Mouse (Mus musculus) Muller cell, postnatal 12 days (primary cell): ENCODE measurements around the gene Hao1.
A peak's percentile ranks its signal among the peaks of the same experiment; 100 is the strongest.

ENCODE experiments used
- DNase-seq: peaks from one replicate; pipeline ENCODE4 v3.0.0-alpha.2; 2015; ENCODE audit errors: inconsistent ontology term

Gene Hao1

GRCm38 (mm10) chr2:134554221-134554727 lies at the start of gene Hao1:
TSS of gene Hao1 (minus strand) at chr2:134554368.
- DNase-seq = no peak

- no peak for DNase-seq
Measured at GRCm38 (mm10) chr2:134591081-134591694, 37.0 kb upstream of the Hao1 start.

- peak; percentile 12 for DNase-seq
Measured at GRCm38 (mm10) chr2:134585243-134585642, 31.1 kb upstream of the Hao1 start.

- DNase-seq = no peak
Measured at GRCm38 (mm10) chr2:134559422-134559821, 5.3 kb upstream of the Hao1 start.

GRCm38 (mm10) chr2:134552358-134552757 lies 1.8 kb downstream of the Hao1 start:
- DNase-seq = no peak

GRCm38 (mm10) chr2:134549770-134550169 lies 4.4 kb downstream of the Hao1 start:
- DNase-seq = peak; percentile 13

- no peak for DNase-seq
Measured at GRCm38 (mm10) chr2:134545116-134545515, 9.1 kb downstream of the Hao1 start.

GRCm38 (mm10) chr2:134544321-134545065 lies 9.7 kb downstream of the Hao1 start:
- DNase-seq = no peak

- DNase-seq = no peak
Measured at GRCm38 (mm10) chr2:134543501-134543900, 10.7 kb downstream of the Hao1 start.

- no peak for DNase-seq
Measured at GRCm38 (mm10) chr2:134541019-134541418, 13.1 kb downstream of the Hao1 start.

- no peak for DNase-seq
Measured at GRCm38 (mm10) chr2:134538451-134538850, 15.7 kb downstream of the Hao1 start.

GRCm38 (mm10) chr2:134528122-134528810 lies 25.9 kb downstream of the Hao1 start:
- peak; percentile 62 for DNase-seq

- DNase-seq = peak; percentile 62
Measured at GRCm38 (mm10) chr2:134527419-134528114, 26.6 kb downstream of the Hao1 start.

GRCm38 (mm10) chr2:134518042-134518441 lies 36.1 kb downstream of the Hao1 start:
- DNase-seq = no peak

- DNase-seq = no peak
Measured at GRCm38 (mm10) chr2:134499777-134500176, 54.4 kb downstream of the Hao1 start.

- peak; percentile 43 for DNase-seq
Measured at GRCm38 (mm10) chr2:134498450-134498849, 55.7 kb downstream of the Hao1 start.

GRCm38 (mm10) chr2:134488671-134489070 lies 65.5 kb downstream of the Hao1 start:
- no peak for DNase-seq

- DNase-seq = no peak
Measured at GRCm38 (mm10) chr2:134486055-134486834, 67.9 kb downstream of the Hao1 start.

GRCm38 (mm10) chr2:134482683-134483082 lies 71.5 kb downstream of the Hao1 start:
- peak; percentile 40 for DNase-seq

- DNase-seq = peak; percentile 45
Measured at GRCm38 (mm10) chr2:134481759-134482158, 72.4 kb downstream of the Hao1 start.

GRCm38 (mm10) chr2:134481174-134481573 lies 73.0 kb downstream of the Hao1 start:
- no peak for DNase-seq
